Mouse (Mus musculus): ENCODE results near the gene P3h1.
"Not testable (repeated sequence)": the region's sequence is repeated elsewhere in the genome, so short reads cannot be mapped to it uniquely, and the experiment has no call there.

- TF ChIP-seq CTCF, POLR2A (IDR thresholded peaks at IDR 0.05; ENCODE audit: insufficient read depth, low read depth, low read length): not testable (repeated sequence)
Measured at GRCm38 (mm10) chr4:119278784-119279183, 46.1 kb downstream of the P3h1 start.

Measured in olfactory bulb, adult 2 months (tissue).